Mouse (Mus musculus): ENCODE data around the gene Zkscan14.

GRCm38 (mm10) chr5:145191962-145192361 is 9.7 kb downstream of the Zkscan14 start, which contains the start of gene Atp5j2:
- TF ChIP-seq EP300 (IDR thresholded peaks at IDR 0.05; ENCODE audit: low read depth in 1 of 2, low read length in 2 of 2) (no peak; a peak in 1 of 4 replicates), CTCF (IDR thresholded peaks at IDR 0.05 in 2 of 3, conservative IDR thresholded peaks at IDR 0.05 in 1 of 3; ENCODE audit: control insufficient read depth in 1 of 3, insufficient read depth in 1 of 3, low read depth in 2 of 3, low read length in 3 of 3, poor library complexity in 1 of 3, severe bottlenecking in 1 of 3) (no peak)

All from MEL (cell line).